Mouse (Mus musculus) testis, postnatal 10 days (tissue): Measurements from ENCODE around the gene Itgb3.

Experiments
- DNase-seq: peaks from one replicate; pipeline ENCODE4 v3.0.0; 2021; ENCODE audit warnings: low spot score

The Itgb3 gene

DNA sequence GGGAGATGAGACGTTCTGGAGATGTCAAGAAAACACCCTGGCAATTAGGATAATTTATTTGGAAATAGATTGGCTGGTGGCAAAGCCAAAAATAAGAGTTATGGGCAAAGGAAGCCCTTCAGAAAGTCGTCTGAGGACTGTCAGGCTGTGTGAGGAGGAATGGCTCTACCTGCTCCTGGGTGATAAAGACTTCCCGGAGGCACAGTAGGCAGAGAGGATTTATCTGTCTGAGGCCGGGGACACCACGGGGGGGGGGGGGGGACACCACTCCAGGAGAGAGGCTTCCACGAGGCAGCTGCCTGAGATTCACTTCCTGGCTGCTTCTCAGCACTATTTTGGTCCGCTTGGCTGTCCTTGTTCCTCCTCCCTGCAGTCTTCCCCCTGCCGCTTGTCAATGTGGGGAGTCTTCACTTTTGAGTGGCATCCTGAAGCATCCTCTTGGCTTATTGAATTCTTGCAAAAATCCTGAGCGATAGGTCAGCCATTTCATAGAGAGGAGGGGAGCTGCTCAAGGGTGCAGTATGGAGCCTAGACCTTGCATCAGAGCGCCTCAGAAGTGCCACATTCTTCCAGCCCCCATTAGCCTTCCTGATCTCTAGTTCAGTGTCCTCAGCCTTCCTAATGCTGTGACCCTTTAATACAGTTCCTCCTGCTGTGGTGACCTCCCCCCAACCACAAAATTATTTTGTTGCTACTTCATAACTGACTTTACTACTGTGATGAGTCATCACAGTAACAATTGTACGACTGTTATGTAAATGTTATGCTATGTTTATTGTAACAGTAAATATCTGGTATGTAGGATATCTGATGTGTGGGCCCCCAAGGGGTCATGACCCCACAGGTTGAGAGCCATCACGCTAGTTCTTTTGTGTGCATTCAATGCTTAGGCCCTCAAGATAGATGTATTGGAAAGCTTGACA is 14.5 kb downstream of the Itgb3 start:
- no peak for DNase-seq

DNA sequence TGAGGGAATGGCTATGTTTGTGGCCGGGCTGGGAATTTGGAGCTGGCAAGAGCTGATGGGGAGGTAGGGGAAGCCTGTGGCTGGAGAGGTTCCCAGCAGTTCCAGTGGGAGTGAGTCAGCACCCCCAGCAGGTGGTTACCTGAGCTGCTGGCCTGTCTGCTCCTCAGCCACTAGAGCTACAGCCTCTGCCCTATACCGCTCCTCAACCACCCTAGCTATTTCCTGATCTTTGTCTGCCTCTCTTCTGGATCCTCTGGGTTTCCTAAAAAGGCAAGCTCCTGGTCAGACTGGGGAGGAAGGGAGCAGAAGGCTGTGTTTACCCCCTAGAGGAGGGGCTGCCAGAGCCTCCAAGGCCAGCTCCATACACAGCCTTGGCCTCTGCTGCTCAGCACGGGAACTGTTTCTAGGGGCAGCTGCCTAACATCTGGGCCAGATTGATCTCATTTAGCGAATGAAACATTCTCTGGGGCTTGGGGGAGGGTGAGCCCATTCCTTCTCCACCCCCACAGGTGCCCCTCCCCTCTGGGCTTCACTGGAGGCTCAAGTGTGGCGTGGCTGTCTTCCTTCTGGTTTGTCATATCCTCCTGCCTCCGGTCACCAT is 17.1 kb downstream of the Itgb3 start:
- DNase-seq = peak; percentile 76

DNA sequence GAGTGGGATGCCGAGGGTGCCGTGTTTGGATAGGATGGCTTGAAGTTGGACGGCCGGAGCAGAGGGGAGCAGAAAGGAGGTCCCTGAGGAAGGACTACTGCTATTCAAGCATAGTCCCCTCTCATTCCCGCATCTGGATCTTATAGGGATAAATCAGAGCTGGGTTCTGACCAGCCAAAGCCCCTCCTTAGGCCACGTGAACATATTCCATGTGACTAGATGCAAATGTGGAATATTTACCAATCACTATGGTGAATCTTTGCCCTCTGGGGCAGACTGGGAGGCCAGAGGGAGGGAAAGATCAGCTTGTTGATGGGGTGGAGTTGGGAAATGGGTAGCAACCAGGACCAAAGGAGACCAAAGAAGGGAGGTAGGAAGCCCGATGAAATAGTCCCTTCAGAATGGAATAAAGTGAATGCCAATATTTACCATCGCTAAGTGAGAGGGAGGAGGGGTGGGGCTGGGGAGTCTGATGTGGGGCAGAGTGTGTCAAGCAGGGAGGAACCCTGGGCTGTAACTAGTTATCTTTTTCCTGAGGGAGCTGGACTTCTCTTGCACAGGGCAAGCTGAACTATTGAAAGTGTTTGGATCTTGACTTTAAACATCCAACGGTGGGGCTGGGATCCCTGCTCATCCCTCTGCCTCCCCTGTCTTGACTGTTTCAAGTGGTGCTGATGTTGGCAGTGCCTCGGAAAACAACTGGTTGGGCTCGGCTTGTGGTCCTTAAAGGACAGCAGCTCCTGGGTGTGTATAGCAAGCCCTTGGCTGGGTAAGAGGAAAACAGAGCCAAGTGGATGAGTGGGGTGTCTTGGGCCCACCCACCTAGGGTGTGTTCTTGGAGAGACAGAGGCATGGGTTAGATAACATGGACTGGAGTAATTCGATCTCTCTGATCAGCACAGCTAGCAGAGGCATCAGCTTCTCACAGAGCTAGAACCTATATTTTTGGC is 17.9 kb downstream of the Itgb3 start:
- DNase-seq = peak; percentile 78

GRCm38 (mm10) chr11:104626635-104627034 is 18.8 kb downstream of the Itgb3 start:
- no peak for DNase-seq

DNA sequence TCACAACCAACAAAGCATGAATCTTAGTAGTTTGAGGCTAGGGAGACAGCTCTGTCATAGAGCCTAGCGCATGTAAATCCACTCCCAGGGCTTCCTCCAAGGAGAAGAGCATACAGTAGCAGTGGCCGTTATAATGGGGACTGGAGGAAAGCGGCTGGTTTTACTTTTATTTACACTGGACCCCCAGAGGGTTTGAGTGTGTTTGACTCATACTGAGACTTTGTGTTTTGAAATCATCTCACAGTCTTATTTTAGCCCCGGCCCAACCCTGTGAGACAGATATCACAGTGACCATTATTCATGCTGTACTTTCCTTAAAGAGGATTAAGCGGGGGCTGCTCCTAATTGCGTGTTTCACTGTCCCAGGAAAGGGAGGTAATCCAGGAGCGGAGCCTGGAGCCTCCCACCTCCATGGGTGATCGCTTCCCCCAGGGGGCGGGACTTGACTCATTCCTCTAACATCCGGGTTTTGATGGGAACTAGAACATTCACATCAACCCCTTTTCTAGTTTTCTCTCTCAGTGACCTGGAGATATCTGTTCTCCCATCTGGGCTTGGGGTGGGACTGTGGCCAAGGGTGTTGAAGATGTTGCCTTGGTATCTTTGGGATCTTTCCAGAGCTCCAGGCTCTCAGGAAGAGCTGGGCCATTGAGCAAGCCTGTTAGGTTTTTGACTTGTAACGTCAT is 20.0 kb downstream of the Itgb3 start:
- peak; percentile 58 for DNase-seq

- DNase-seq = no peak
Observed at GRCm38 (mm10) chr11:104628566-104628965, 20.8 kb downstream of the Itgb3 start.

DNA sequence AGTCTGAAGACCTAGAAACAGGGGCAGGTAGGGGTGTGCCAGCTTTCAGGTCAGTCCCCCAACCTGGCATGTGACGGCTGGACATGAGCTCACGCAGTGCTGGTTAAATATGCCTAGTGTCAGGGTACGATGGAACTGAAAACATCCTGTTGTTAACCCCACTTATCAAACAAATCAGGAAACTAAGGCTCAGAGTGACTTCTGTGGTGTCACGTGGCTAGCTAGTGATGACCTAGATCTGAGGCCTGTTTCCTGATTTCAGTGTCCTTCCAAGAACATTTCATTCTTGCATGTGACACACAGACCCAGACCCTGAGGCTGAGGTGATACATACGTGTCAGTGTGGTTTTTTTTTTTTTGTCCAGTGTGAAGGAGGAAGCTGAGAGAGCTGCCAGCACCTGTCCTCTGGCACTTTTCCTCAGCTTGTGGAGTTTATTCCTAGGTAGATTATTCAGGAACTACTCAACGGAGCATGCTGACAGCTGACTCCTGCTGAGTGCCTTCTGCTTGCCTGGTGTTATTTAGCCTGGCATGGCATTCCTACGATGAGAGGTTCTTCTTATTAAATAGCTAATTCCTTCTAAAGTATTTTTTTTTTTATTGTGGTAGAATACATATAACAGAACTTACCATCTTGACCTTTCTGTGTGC is 22.5 kb downstream of the Itgb3 start:
- DNase-seq = no peak

DNA sequence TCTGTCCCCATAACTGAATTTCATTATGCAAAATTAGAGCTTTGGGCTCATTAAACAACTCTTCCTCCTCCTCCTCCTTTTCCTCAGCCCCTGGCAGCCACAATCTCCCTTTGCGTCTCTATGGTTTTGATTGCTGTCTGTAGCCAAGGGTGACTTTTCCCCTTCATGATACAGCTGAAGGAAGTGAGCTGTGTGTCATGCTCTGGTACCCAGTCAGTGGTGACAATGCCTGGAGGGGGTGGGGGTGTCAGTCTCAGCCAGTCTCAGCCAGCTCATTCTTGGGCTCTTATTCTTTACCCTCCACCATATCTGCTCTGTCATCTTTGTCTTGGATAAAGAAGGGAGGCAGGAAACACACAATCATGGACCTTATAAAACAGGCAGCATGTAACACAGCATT is 23.5 kb downstream of the Itgb3 start:
- DNase-seq = no peak

DNA sequence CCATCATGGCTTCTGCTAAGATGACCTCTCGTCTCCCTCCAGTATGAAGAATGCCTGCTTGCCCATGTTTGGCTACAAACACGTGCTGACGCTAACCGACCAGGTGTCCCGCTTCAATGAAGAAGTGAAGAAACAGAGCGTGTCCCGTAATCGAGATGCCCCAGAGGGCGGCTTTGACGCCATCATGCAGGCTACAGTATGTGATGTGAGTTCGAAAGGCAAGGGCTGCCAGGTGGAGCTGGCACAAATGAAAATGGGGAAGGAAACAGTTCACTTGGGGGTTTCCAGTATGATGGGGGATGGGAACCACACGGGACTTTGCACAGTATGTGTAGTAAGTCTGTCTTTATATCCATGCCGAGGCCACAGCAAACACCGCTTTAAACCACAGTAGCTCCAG is 29.2 kb downstream of the Itgb3 start:
- no peak for DNase-seq

GRCm38 (mm10) chr11:104638006-104638405 is 30.2 kb downstream of the Itgb3 start:
- no peak for DNase-seq

GRCm38 (mm10) chr11:104638906-104639305 is 31.1 kb downstream of the Itgb3 start:
- DNase-seq = no peak

DNA sequence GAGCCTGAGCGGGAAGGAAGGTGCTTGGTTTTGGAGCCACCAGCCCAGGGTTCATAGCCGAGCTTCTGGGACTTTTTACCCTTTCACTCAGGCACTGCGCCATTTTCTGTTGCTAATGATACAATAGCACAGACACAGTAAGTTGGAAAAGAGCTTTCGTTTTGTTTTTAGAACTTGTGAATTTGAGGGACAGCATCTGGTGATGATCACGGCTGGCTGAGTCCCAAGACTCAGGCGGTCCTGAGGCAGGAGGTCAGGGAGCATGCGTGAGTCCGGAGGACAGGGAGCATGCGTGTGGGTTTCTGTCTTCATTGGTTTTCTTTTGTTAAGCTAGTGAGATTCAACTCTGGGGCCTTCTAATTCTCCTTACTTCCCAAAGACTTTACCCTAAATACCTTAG is 31.8 kb downstream of the Itgb3 start:
- no peak for DNase-seq

GRCm38 (mm10) chr11:104640894-104641293 is 33.1 kb downstream of the Itgb3 start:
- no peak for DNase-seq

DNA sequence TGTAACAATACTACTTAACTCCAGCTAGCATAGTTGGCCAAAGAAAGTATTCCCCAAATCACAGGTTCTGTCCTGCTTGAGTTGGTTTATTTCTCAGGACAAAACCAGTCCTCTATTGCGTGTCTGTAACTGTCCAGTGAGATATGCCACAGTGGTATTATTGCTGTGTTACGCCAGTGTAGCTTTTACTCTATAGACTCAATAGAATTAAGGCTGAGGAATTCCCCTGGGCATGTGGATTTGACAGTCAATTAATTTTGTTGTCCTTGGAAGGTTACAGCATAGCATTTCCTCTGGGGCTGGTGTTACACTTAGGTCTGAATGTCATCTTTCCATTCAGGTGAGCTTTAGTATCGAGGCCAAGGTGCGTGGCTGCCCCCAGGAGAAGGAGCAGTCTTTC is 35.4 kb downstream of the Itgb3 start:
- DNase-seq = no peak

- no peak for DNase-seq
Observed at GRCm38 (mm10) chr11:104645402-104645801, 37.6 kb downstream of the Itgb3 start.

DNA sequence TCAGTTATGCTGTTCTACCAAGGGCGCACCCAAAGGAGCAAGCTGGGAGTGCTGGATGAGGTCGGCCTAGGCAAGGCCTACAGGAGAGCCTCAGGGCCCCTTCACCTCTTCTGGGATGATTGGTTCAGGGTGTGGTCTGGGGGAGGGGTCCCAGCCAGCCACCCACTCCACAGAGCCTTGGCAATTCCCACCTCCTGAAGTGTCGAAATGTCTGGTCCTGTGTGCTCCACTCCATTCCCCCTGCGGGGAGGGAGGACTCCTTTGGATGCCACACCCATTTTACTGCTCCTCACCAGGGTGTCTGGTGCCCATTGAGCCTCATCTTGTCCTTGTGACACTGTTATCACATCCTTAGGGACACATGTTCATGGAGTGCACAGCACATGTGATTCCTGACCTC is 38.4 kb downstream of the Itgb3 start:
- DNase-seq = no peak

DNA sequence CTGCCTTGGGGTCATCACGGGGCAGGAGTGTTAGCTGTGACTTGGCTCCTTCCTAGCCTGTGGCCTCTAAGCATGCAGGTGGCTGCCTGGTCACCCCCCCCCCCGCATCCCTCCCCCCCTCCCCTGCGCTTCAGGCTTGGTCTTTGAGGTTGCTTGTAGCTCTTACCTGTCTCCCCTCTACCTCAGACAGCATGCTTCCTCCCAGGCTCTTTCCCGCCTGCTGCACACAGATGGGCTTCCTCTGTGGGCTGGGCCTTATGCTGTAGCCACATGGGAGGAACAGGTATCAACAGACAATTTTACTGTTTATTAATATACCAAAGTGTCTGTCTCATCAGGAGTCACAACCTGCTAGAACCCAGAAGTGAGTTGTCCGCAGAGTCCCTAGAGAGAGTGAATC is 38.8 kb downstream of the Itgb3 start:
- DNase-seq = no peak

DNA sequence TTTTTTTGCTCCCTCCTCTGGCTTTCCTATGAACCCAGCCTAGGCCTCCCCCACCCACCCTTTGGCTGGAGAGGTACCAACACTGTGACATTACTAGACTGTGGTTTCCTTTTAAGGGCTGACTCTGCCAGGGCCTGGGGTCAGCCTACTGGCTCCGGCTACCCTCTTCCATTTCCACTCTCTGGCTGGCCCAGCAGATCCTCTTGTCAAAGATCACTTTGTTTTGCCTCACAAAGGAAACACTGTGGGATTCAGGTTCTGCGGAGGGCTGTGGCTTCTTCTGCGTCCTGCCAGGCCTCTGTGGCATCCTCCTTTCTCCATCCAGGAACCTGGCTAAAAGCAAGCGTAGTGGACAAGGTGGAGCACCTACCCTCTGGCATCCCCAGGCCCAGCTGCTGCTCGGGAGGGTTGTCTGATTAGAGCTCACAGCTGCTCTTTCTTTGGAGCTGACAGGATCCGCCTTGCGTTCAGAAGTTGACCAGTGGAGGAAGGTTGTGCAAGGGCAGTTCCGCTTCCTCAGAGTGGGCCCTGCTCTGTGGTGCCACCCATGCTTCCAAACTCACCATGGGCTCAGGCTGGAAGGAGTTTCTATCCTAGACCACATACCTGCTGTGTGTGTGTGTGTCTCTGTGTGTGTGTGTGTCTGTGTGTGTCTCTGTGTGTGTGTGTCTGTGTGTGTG is 39.5 kb downstream of the Itgb3 start:
- no peak for DNase-seq

DNA sequence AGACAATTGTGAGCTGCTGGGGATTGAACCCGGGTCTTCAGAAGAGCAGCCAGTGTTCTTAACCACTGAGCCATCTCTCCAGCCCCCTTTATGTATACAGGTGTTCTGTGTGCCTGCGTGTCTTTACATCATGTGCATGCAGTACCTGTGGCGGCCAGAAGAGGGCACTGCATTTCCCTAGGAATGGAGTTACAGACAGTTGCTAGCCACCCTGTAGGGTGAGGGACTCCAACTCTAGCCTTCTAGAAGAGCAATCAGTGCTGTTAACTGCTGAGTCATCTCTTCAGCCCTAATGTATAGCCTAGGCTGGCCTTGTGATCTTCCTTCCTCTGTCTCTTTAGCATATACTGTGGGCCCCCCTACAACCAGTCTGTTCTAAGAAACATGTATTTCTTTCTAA is 40.8 kb downstream of the Itgb3 start:
- peak; percentile 74 for DNase-seq

GRCm38 (mm10) chr11:104660599-104660998 is 52.8 kb downstream of the Itgb3 start:
- no peak for DNase-seq

DNA sequence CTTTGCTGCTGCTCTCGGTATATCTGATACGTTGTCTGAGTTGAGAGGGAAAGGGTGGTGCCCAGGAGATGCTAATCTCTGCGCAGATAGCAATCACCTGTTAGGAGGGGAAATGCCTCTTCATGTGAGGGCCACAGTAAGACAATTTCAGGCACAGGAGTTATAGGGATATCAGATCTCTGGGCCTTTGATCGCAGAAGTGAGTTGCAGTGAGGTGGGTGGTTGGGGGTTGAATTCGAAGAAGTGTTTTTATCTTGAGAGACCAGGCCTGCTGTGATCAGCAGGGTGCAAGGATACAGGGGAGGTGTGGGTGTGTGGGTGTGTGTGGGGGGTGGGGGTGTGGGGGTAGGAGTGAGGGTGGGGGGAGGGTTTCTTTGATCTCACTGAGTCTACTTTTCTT is 53.3 kb downstream of the Itgb3 start:
- DNase-seq = no peak
